Mouse (Mus musculus): ENCODE measurements around the gene Fam131a. TPM values are rescaled to one million over a fixed set of nuclear protein-coding genes. Genes with fewer than 3 reads are reported as not detected.

The Fam131a gene
- polyA plus RNA-seq, 1 experiment = 6.2 TPM

- Histone ChIP-seq H3K4me3 (ENCODE audit: insufficient read depth, low read length) (peak overlapping the region; percentile 79), H3K4me1 (ENCODE audit: control insufficient read depth, insufficient read depth, low read length) (peaks cover 32% of the 10 kb centered on the region), H3K27ac (ENCODE audit: insufficient read depth, low read depth, low read length) (peak overlapping the region; percentile 63)
- TF ChIP-seq CTCF (IDR thresholded peaks at IDR 0.05; ENCODE audit: low read depth, low read length) (no peak), POLR2A (IDR thresholded peaks at IDR 0.05; ENCODE audit: borderline replicate concordance, low read depth, low read length) (no peak)
These were observed 19.9 kb upstream of the Fam131a start for GRCm38 (mm10) chr16:20672965-20673705.

- TF ChIP-seq POLR2A (IDR thresholded peaks at IDR 0.05; ENCODE audit: borderline replicate concordance, low read depth, low read length) (no peak), CTCF (IDR thresholded peaks at IDR 0.05; ENCODE audit: low read depth, low read length) (no peak)
- H3K27ac ChIP-seq (ENCODE audit: insufficient read depth, low read depth, low read length) = peak overlapping the region; percentile 63
- peak overlapping the region; percentile 79 for H3K4me3 ChIP-seq (ENCODE audit: insufficient read depth, low read length)
- peaks cover 36% of the 10 kb centered on the region for H3K4me1 ChIP-seq (ENCODE audit: control insufficient read depth, insufficient read depth, low read length)
These were observed 19.2 kb upstream of the Fam131a start for GRCm38 (mm10) chr16:20673706-20674303.

DNA sequence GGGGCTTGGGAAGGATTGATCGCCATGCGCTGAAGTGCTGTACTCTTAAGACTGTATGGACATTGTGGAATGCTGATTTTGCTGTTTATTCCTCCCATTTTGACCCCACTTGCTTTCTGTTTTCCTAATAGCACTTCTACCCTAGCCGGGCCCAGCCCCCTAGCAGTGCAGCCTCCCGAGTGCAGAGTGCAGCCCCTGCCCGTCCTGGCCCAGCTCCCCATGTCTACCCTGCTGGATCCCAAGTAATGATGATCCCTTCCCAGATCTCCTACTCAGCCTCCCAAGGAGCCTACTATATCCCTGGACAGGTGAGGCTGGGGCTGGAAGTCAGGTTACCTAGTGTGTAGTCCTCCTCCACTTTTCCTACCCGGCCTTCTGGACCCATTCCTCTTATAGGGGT lies 17.8 kb upstream of the Fam131a start:
- TF ChIP-seq POLR2A (IDR thresholded peaks at IDR 0.05; ENCODE audit: borderline replicate concordance, low read depth, low read length) (no peak), CTCF (IDR thresholded peaks at IDR 0.05; ENCODE audit: low read depth, low read length) (no peak)
- Histone ChIP-seq H3K4me3 (ENCODE audit: insufficient read depth, low read length) (0 out of 2 replicates have a peak overlapping the region, but pooled peaks have one; percentile 11), H3K4me1 (ENCODE audit: control insufficient read depth, insufficient read depth, low read length) (peaks cover 36% of the 10 kb centered on the region), H3K27ac (ENCODE audit: insufficient read depth, low read depth, low read length) (no peak overlapping the region)

DNA sequence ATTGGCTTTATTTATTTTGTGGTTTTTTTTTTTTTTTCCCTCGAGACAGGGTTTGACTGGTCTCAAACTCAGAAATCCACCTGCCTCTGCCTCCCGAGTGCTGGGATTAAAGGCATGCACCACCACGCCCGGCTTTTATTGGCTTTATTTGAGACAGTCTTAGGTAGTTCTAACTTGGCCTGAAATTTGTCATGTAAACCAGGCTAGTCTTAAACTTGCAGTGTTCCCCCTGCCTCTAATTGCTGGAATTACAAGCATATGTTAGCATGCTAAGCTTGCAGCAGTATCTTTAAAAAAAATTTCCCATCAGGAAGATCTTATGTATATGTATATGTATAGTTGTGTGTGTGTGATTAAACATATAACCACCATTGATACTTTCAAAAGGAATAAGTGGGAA lies 16.3 kb upstream of the Fam131a start:
- TF ChIP-seq POLR2A (IDR thresholded peaks at IDR 0.05; ENCODE audit: borderline replicate concordance, low read depth, low read length) (no peak), CTCF (IDR thresholded peaks at IDR 0.05; ENCODE audit: low read depth, low read length) (no peak)
- no peak overlapping the region for H3K27ac ChIP-seq (ENCODE audit: insufficient read depth, low read depth, low read length)
- H3K4me3 ChIP-seq (ENCODE audit: insufficient read depth, low read length) = no peak overlapping the region
- H3K4me1 ChIP-seq (ENCODE audit: control insufficient read depth, insufficient read depth, low read length) = peaks cover 35% of the 10 kb centered on the region

GRCm38 (mm10) chr16:20677380-20677779 lies 15.7 kb upstream of the Fam131a start:
- no peak for TF ChIP-seq CTCF (IDR thresholded peaks at IDR 0.05; ENCODE audit: low read depth, low read length)
- TF ChIP-seq POLR2A (IDR thresholded peaks at IDR 0.05; ENCODE audit: borderline replicate concordance, low read depth, low read length) = no peak
- Histone ChIP-seq H3K4me3 (ENCODE audit: insufficient read depth, low read length) (no peak overlapping the region), H3K4me1 (ENCODE audit: control insufficient read depth, insufficient read depth, low read length) (peaks cover 31% of the 10 kb centered on the region), H3K27ac (ENCODE audit: insufficient read depth, low read depth, low read length) (peak overlapping the region; percentile 41)

GRCm38 (mm10) chr16:20677974-20678675 lies 14.9 kb upstream of the Fam131a start:
- H3K4me1 ChIP-seq (ENCODE audit: control insufficient read depth, insufficient read depth, low read length) = peaks cover 31% of the 10 kb centered on the region
- H3K4me3 ChIP-seq (ENCODE audit: insufficient read depth, low read length) = no peak overlapping the region
- TF ChIP-seq CTCF (IDR thresholded peaks at IDR 0.05; ENCODE audit: low read depth, low read length) = no peak
- TF ChIP-seq POLR2A (IDR thresholded peaks at IDR 0.05; ENCODE audit: borderline replicate concordance, low read depth, low read length) = no peak
- H3K27ac ChIP-seq (ENCODE audit: insufficient read depth, low read depth, low read length) = peak overlapping the region; percentile 41

GRCm38 (mm10) chr16:20690774-20691173 lies 2.3 kb upstream of the Fam131a start:
- peaks cover 20% of the 10 kb centered on the region for H3K4me1 ChIP-seq (ENCODE audit: control insufficient read depth, insufficient read depth, low read length)
- no peak for TF ChIP-seq CTCF (IDR thresholded peaks at IDR 0.05; ENCODE audit: low read depth, low read length)
- TF ChIP-seq POLR2A (IDR thresholded peaks at IDR 0.05; ENCODE audit: borderline replicate concordance, low read depth, low read length) = no peak
- H3K4me3 ChIP-seq (ENCODE audit: insufficient read depth, low read length) = no peak overlapping the region
- no peak overlapping the region for H3K27ac ChIP-seq (ENCODE audit: insufficient read depth, low read depth, low read length)

- no peak for TF ChIP-seq CTCF (IDR thresholded peaks at IDR 0.05; ENCODE audit: low read depth, low read length)
- no peak for TF ChIP-seq POLR2A (IDR thresholded peaks at IDR 0.05; ENCODE audit: borderline replicate concordance, low read depth, low read length)
- H3K4me3 ChIP-seq (ENCODE audit: insufficient read depth, low read length) = no peak overlapping the region
- H3K4me1 ChIP-seq (ENCODE audit: control insufficient read depth, insufficient read depth, low read length) = peaks cover 20% of the 10 kb centered on the region
- no peak overlapping the region for H3K27ac ChIP-seq (ENCODE audit: insufficient read depth, low read depth, low read length)
These were observed 1.4 kb upstream of the Fam131a start for GRCm38 (mm10) chr16:20691617-20692016.

- peaks cover 20% of the 10 kb centered on the region for H3K4me1 ChIP-seq (ENCODE audit: control insufficient read depth, insufficient read depth, low read length)
- no peak overlapping the region for H3K4me3 ChIP-seq (ENCODE audit: insufficient read depth, low read length)
- H3K27ac ChIP-seq (ENCODE audit: insufficient read depth, low read depth, low read length) = no peak overlapping the region
- TF ChIP-seq POLR2A (IDR thresholded peaks at IDR 0.05; ENCODE audit: borderline replicate concordance, low read depth, low read length) (no peak), CTCF (IDR thresholded peaks at IDR 0.05; ENCODE audit: low read depth, low read length) (no peak)
These were observed 638 bp upstream of the Fam131a start for GRCm38 (mm10) chr16:20692241-20692965.
